Mouse (Mus musculus): ENCODE data around the gene Sptan1. TPM values are rescaled to one million over a fixed set of nuclear protein-coding genes. Genes with fewer than 3 reads are reported as not detected.
A peak's percentile ranks its signal among the peaks of the same experiment; 100 is the strongest.

Sptan1 gene
- polyA plus RNA-seq (2016; fragmentation: Nextera tagmentation; extraction: Ambion mirVana), result 85.9 and 90.3 TPM in 2 replicates

DNA sequence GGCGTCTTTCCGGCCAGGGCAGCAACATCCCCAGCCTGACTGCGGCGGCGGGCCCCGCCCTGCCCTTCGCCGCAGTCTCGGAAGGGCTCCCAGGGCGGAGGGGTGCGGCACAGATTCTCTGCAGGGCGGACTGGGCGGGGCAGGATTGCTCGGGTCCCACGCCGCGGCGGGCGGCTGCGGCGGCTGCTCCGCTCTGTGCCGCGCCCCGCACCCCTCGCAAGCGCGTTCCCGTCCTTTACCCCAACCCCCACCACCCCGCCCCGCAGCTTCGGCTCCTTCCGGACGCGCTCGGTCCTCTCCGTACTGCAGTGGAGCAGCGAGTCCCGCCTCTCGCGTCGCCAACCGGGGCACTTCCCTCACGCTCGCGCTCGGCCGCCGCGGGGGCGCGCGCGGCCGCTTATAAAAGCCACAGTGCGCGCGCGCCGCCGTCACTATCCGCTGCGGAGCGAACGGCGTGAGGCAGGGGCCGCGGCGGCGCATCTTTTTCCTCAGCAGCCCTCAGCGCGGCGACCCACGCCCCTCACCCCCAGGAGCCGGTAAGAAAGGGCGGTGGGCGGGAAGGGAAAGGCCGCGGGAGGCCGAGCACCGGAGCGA, at the start of gene Sptan1:
Gene Sptan1, plus strand, starts transcription at position 311 of the 594 bp plus-strand sequence.
- DNase-seq (ENCODE audit: extremely low spot score, low spot score), result peak; percentile 96
- H3K4me3 ChIP-seq, result peak within 1 kb of the TSS; percentile 96
- H3K4me1 ChIP-seq, result peaks cover 46% of the 10 kb centered on the region
- peaks cover 30% of the 10 kb centered on the region for H3K36me3 ChIP-seq (replicated peaks)
- peak within 1 kb of the TSS; percentile 97 for H3K27ac ChIP-seq
- WGBS, result under 1% methylated on average over 77 of the region's 82 CpGs
- no peaks in the 10 kb centered on the region for H3K9me3 ChIP-seq
- no peaks in the 10 kb centered on the region for H3K27me3 ChIP-seq (ENCODE audit: poor library complexity, severe bottlenecking)

DNA sequence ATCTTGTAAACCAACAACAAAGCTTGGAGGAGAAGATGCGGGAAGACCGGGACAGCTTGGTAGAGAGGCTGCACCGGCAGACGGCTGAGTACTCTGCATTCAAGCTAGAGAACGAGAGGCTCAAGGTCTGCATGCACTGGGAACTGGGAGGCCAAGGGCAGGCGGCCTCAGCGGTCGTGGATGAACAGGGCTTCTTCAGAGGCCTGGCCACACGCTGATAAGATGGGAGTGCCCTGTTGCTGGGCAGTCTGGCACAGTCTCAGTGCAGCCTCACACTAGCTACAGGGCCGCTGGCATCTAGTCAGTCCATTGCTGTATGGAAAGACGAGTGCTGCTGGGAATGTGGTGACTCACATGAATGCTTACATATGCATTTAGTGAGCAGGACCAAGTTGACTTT, 47.7 kb upstream of the Sptan1 start:
- H3K9me3 ChIP-seq, result no peaks in the 10 kb centered on the region
- H3K27ac ChIP-seq, result no peak overlapping the region
- H3K4me1 ChIP-seq, result no peaks in the 10 kb centered on the region
- peaks cover 96% of the 10 kb centered on the region for H3K36me3 ChIP-seq (replicated peaks)
- 93% methylated on average over 11 of the region's 11 CpGs for WGBS
- H3K27me3 ChIP-seq (ENCODE audit: poor library complexity, severe bottlenecking), result no peaks in the 10 kb centered on the region
- no peak overlapping the region for H3K4me3 ChIP-seq
- no peak for DNase-seq (ENCODE audit: extremely low spot score, low spot score)

DNA sequence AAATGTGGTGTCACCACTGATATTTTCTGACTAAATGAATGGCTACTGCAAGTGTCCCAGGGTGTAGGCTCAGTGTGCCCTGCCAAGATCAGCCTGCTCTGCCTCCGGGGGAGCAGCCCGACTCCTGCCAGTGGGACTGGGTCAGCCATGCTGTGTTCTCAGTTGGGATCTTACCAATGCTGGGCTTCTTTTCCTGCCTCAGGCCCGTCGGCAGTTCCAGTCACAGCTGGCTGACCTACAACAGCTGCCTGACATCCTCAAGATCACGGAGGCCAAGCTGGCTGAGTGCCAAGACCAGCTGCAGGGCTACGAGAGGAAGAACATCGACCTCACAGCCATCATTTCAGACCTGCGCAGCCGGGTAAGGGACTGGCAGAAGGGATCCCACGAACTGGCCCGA, 43.3 kb upstream of the Sptan1 start:
- Histone ChIP-seq H3K36me3 (replicated peaks) (peaks cover 98% of the 10 kb centered on the region), H3K9me3 (no peaks in the 10 kb centered on the region)

DNA sequence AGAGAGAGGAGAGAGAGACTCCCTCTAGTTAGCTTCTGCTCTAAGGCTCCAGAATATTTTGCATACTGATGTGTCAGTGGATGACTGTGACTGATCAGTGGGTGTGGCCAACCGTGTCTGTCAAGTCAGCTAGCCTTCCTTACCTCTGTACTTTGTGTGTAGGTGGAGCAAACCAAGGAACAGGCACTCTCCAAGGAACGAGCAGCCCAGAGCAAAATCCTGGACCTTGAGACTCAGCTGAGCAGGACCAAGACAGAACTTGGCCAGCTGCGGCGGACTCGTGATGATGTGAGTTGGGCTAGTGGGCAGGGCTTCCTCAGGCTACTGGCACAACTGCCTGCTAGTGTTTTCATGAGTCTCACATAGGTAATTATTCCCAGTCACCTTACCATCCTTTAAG, 38.8 kb upstream of the Sptan1 start:
- no peak overlapping the region for H3K27ac ChIP-seq
- no peaks in the 10 kb centered on the region for H3K9me3 ChIP-seq
- DNase-seq (ENCODE audit: extremely low spot score, low spot score), result no peak
- no peaks in the 10 kb centered on the region for H3K4me1 ChIP-seq
- H3K4me3 ChIP-seq, result no peak overlapping the region
- 92% methylated on average over 5 of the region's 5 CpGs for WGBS
- peaks cover 99% of the 10 kb centered on the region for H3K36me3 ChIP-seq (replicated peaks)
- no peaks in the 10 kb centered on the region for H3K27me3 ChIP-seq (ENCODE audit: poor library complexity, severe bottlenecking)

More for the DNA sequence above, 43.3 kb upstream of the Sptan1 start:
- no peak overlapping the region for H3K27ac ChIP-seq
- no peak overlapping the region for H3K4me3 ChIP-seq
- 91% methylated on average over 11 of the region's 11 CpGs for WGBS
- no peaks in the 10 kb centered on the region for H3K27me3 ChIP-seq (ENCODE audit: poor library complexity, severe bottlenecking)
- no peaks in the 10 kb centered on the region for H3K4me1 ChIP-seq
- DNase-seq (ENCODE audit: extremely low spot score, low spot score), result no peak

DNA sequence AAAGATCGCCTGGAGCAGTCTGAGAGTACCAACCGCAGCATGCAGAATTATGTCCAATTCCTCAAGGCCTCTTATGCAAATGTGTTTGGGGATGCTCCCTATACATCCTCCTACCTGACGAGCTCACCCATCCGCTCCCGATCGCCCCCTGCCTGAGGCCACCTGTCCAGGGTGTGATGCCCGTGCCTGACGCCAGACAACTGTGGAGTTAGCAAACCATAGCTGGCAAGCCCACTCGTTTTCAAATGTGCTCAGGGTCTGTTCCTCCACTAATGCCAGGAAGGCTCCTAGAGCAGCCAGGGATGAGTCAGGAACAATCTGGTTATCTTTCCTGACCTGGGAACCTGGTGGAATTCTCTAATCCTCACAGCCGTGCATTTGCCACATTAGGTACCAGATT, 34.9 kb upstream of the Sptan1 start:
- 0 out of 2 replicates have a peak, but pooled peaks cover 3% of the 10 kb centered on the region for H3K4me1 ChIP-seq
- no peak for DNase-seq (ENCODE audit: extremely low spot score, low spot score)
- no peaks in the 10 kb centered on the region for H3K9me3 ChIP-seq
- H3K36me3 ChIP-seq (replicated peaks), result peaks cover 62% of the 10 kb centered on the region
- H3K4me3 ChIP-seq, result no peak overlapping the region
- H3K27ac ChIP-seq, result no peak overlapping the region
- WGBS, result 90% methylated on average over 10 of the region's 10 CpGs
- H3K27me3 ChIP-seq (ENCODE audit: poor library complexity, severe bottlenecking), result no peaks in the 10 kb centered on the region

DNA sequence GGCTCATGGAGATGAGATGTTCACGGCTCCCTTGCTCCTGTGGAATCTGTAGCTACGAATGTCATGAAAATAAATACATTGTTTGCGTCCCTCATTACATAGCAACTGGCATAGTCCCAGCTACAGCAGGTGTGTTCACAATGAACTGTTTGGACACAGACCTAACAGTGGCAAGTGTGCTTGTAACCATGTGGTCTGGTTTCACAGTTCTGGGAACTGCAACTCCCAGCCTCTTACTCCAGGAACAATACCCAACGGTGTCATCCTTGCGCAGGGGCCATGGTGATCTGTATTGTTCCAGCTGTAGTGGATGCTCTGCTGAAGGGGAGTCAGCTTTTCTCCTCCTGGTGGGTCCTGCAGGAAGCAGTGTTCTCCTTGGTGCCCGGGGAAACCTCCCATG, 34.2 kb upstream of the Sptan1 start:
- Histone ChIP-seq H3K27me3 (ENCODE audit: poor library complexity, severe bottlenecking) (no peaks in the 10 kb centered on the region), H3K36me3 (replicated peaks) (peaks cover 55% of the 10 kb centered on the region), H3K27ac (no peak overlapping the region), H3K4me3 (no peak overlapping the region), H3K9me3 (no peaks in the 10 kb centered on the region), H3K4me1 (peaks cover 9% of the 10 kb centered on the region)
- 91% methylated on average over 6 of the region's 6 CpGs for WGBS
- DNase-seq (ENCODE audit: extremely low spot score, low spot score), result no peak

DNA sequence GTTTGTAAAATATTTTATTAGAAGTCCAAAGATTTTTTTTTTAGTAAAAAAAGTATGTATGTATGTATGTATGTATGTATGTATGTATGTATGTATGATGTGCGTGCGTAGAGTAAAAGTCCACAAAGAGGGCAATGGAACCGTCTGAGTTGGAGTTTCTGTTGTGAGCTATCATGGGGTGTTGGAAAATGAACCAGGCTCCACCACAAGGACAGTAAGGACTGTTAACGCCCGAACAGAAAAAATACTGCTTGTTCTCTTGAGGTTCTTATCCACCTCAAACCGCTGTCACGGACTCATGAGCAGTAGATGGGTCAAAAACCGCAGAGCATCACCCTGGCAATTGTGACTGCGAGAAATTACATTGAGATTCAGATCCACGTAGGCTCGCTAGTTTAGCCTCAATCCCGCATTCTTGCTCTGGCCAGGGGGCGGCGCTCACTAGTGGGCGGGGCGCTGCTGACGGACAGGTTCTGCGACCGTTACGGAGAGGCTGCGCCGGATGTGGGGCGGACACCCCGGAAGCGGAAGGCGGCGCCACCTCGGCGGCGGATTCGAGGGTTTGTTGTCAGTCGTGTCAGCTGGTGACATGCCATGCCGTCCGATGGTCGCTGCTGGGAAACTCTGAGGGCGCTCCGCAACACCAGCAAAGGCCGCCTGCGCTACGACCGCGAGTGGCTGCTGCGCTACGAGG, 30.3 kb upstream of the Sptan1 start, which contains the start of gene Gle1:
Gene Gle1, plus strand, starts transcription at position 521 of the 694 bp plus-strand sequence.
- Histone ChIP-seq H3K36me3 (replicated peaks) (peaks cover 49% of the 10 kb centered on the region), H3K27me3 (ENCODE audit: poor library complexity, severe bottlenecking) (no peaks in the 10 kb centered on the region), H3K4me3 (peak within 1 kb of the TSS; percentile 69), H3K4me1 (peaks cover 10% of the 10 kb centered on the region), H3K9me3 (no peaks in the 10 kb centered on the region), H3K27ac (peak within 1 kb of the TSS; percentile 86)
- DNase-seq (ENCODE audit: extremely low spot score, low spot score), result peak; percentile 96
- 3% methylated on average over 44 of the region's 44 CpGs for WGBS

DNA sequence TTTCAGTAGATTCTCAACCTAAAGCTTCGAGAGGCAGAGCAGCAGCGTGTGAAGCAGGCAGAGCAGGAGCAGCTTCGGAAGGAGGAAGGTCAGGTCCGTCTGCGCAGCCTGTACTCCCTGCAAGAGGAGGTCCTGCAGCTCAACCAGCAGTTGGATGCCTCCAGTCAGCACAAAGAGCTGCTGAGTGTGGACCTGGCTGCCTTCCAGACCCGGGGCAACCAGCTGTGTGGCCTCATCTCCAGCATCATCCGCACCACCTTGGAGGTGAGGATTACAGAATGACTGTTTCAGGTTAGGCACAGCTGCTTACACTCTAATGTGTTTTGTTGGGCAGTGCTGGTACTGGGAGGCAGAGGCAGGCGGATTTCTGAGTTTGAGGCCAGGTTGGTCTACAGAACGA, 25.3 kb upstream of the Sptan1 start:
- H3K4me3 ChIP-seq, result no peak overlapping the region
- H3K4me1 ChIP-seq, result peaks cover 12% of the 10 kb centered on the region
- H3K27ac ChIP-seq, result no peak overlapping the region
- no peaks in the 10 kb centered on the region for H3K9me3 ChIP-seq
- no peak for DNase-seq (ENCODE audit: extremely low spot score, low spot score)
- 94% methylated on average over 9 of the region's 9 CpGs for WGBS
- H3K27me3 ChIP-seq (ENCODE audit: poor library complexity, severe bottlenecking), result no peaks in the 10 kb centered on the region
- peaks cover 81% of the 10 kb centered on the region for H3K36me3 ChIP-seq (replicated peaks)

DNA sequence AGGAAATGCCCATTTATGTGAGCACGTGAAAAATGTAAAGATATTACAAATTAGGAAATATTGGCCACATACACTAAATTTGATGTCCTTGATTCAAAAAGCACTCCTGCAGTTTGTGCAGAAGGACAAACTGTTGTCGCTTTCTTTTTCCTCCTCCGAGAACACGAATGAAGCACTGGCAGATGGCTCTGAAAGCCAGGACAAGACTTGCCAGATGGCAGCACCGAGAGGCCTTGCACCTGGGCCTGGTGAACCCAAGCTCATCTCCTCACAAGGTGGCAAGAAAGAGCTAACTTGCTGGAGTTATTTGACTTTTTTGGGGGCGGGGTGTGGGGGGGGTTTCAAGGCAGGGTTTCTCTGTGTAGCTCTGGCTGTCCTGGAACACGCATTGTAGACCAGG, 24.5 kb upstream of the Sptan1 start:
- 97% methylated on average over 7 of the region's 7 CpGs for WGBS
- Histone ChIP-seq H3K36me3 (replicated peaks) (peaks cover 88% of the 10 kb centered on the region), H3K27ac (no peak overlapping the region), H3K4me1 (peaks cover 11% of the 10 kb centered on the region), H3K27me3 (ENCODE audit: poor library complexity, severe bottlenecking) (no peaks in the 10 kb centered on the region), H3K9me3 (no peaks in the 10 kb centered on the region), H3K4me3 (no peak overlapping the region)
- DNase-seq (ENCODE audit: extremely low spot score, low spot score), result no peak

DNA sequence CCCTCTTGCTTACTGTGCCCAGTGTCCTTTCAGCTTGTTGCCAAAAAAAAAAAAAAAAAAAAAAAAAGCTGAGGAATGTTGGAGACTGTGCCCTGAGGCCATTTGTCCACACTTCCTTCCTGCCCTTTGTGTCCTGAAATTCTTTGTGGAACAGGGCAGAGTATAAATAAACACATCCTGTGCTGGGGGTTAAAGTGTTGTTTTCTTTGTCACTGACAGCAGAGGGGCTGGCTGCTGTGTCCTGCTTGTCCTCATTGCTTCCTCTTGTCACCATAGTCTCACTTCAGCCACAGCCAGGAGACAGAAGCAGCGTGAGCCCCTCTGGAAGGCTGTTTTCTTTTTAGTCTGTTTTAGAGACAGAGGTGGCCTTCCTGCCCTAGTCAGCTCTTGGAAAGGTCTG, 20.6 kb upstream of the Sptan1 start:
- no peaks in the 10 kb centered on the region for H3K27me3 ChIP-seq (ENCODE audit: poor library complexity, severe bottlenecking)
- no peaks in the 10 kb centered on the region for H3K9me3 ChIP-seq
- no peak overlapping the region for H3K4me3 ChIP-seq
- WGBS, result 61% methylated on average over 1 of the region's 1 CpGs
- DNase-seq (ENCODE audit: extremely low spot score, low spot score), result no peak
- peak overlapping the region; percentile 42; the same call in 1 of the 2 replicates for H3K27ac ChIP-seq
- H3K4me1 ChIP-seq, result peaks cover 6% of the 10 kb centered on the region; the same call in 1 of the 2 replicates
- peaks cover 98% of the 10 kb centered on the region for H3K36me3 ChIP-seq (replicated peaks)

DNA sequence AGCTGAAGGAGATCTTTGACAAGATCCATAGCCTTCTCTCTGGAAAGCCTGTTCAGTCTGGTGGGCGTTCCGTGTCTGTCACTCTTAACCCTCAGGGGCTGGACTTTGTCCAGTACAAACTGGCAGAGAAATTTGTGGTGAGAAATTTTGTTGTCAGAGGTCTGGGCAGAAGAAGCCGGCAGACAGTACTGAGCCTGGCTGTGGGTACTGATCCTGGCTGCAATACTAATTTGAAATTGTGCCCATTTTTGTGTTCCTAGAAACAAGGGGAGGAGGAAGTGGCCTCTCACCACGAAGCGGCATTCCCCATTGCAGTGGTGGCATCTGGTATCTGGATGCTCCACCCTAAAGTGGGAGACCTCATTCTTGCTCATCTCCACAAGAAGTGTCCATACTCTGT, 16.5 kb upstream of the Sptan1 start:
- no peak overlapping the region for H3K27ac ChIP-seq
- H3K9me3 ChIP-seq, result no peaks in the 10 kb centered on the region
- H3K36me3 ChIP-seq (replicated peaks), result peaks cover 97% of the 10 kb centered on the region
- no peaks in the 10 kb centered on the region for H3K27me3 ChIP-seq (ENCODE audit: poor library complexity, severe bottlenecking)
- 98% methylated on average over 5 of the region's 5 CpGs for WGBS
- DNase-seq (ENCODE audit: extremely low spot score, low spot score), result no peak
- H3K4me1 ChIP-seq, result peaks cover 6% of the 10 kb centered on the region; the same call in 1 of the 2 replicates
- H3K4me3 ChIP-seq, result no peak overlapping the region

DNA sequence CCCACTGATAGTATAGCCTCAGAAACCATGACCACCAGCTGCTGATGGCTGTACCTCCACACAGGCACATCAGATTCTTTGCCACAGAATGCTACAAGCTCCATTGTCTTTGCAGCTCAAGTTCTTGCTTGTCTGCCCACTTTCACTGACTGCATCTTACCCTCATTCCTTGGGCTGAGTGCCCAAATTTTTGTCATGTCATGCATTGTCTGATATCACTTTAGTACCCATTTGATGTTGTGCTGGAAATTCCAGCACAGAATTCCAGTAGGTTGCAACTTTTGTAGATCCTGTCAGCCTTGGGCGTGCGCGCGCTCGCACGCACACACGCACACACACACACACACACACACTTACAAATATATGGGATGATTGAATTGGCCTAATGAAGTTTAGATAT, 4.1 kb upstream of the Sptan1 start:
- Histone ChIP-seq H3K4me1 (peaks cover 21% of the 10 kb centered on the region), H3K36me3 (replicated peaks) (peaks cover 42% of the 10 kb centered on the region), H3K4me3 (no peak overlapping the region), H3K9me3 (no peaks in the 10 kb centered on the region), H3K27ac (no peak overlapping the region), H3K27me3 (ENCODE audit: poor library complexity, severe bottlenecking) (no peaks in the 10 kb centered on the region)
- DNase-seq (ENCODE audit: extremely low spot score, low spot score), result no peak
- WGBS, result 98% methylated on average over 7 of the region's 7 CpGs

Measured in forebrain, embryonic 10.5 days (tissue).